Mouse (Mus musculus) CH12.LX (cell line): ENCODE results near the gene Rbm18. TPM values are rescaled to one million over a fixed set of nuclear protein-coding genes. Genes with fewer than 3 reads are reported as not detected.

ENCODE experiments used
- DNase-seq: peaks from one replicate; pipeline ENCODE4 v3.0.0-alpha.2; 2013; ENCODE audit errors: extremely low read depth
- H3K27ac ChIP-seq: 2 replicates; pipeline ENCODE4 v1.5.1; 2012; ENCODE audit warnings: low read depth, mild to moderate bottlenecking, control low read depth, moderate library complexity; ENCODE audit not compliant: insufficient read depth
- H3K27me3 ChIP-seq: replicated peaks from 2 replicates; pipeline ENCODE3; 2012; ENCODE audit warnings: inconsistent platforms
- H3K36me3 ChIP-seq, 2 experiments: replicated peaks in 1 of 2; 2 replicates each; pipeline versions ENCODE3 to v1.6.1; 2012; ENCODE audit warnings: inconsistent platforms in 1 of 2, low read length in 1 of 2, mild to moderate bottlenecking in 1 of 2, mixed read lengths in 1 of 2, moderate library complexity in 1 of 2; ENCODE audit not compliant: control insufficient read depth in 1 of 2, insufficient read depth in 1 of 2
- H3K4me1 ChIP-seq, 2 experiments: 2 replicates each; pipeline ENCODE4 v1.6.1; 2012; ENCODE audit warnings: inconsistent platforms in 1 of 2, moderate library complexity in 1 of 2; ENCODE audit not compliant: insufficient read depth in 2 of 2, control insufficient read depth in 1 of 2
- H3K4me2 ChIP-seq: 2 replicates; pipeline ENCODE4 v1.6.1; 2012; ENCODE audit warnings: low read depth, mild to moderate bottlenecking, control low read depth; ENCODE audit not compliant: poor library complexity, insufficient read depth, severe bottlenecking
- H3K4me3 ChIP-seq, 3 experiments: fragments of 150-350 bp in 1 of 3; sonication (generic) in 1 of 3; replicated peaks in 1 of 3; 2 replicates each; pipeline versions ENCODE3 to v1.5.1; 2011 to 2012; ENCODE audit warnings: low read depth in 2 of 3, low read length in 2 of 3, mild to moderate bottlenecking in 2 of 3, moderate library complexity in 2 of 3, control low read depth in 1 of 3, improper control_type of control experiment in 1 of 3, inconsistent platforms in 1 of 3, mixed read lengths in 1 of 3; ENCODE audit not compliant: poor library complexity in 1 of 3
- H3K79me2 ChIP-seq: replicated peaks from 2 replicates; pipeline ENCODE4 v1.6.1; 2012; ENCODE audit warnings: mild to moderate bottlenecking, moderate library complexity; ENCODE audit not compliant: control insufficient read depth, poor library complexity, insufficient read depth, severe bottlenecking; ENCODE audit errors: extremely low read depth
- H3K9ac ChIP-seq: 2 replicates; pipeline ENCODE4 v1.6.1; 2012; ENCODE audit warnings: low read depth, mild to moderate bottlenecking, control low read depth, moderate library complexity; ENCODE audit not compliant: insufficient read depth
- H3K9me3 ChIP-seq: replicated peaks from 2 replicates; pipeline ENCODE3; 2012; ENCODE audit warnings: low read length, inconsistent platforms, mixed read lengths
- E2F4 ChIP-seq: IDR thresholded peaks from 2 replicates; pipeline ENCODE4 v1.6.1; 2011; ENCODE audit warnings: low read depth, low read length, improper control_type of control experiment; ENCODE audit not compliant: insufficient replicate concordance
- ETS1 ChIP-seq: conservative IDR thresholded peaks from 2 replicates; pipeline ENCODE4 v1.6.1; 2012; ENCODE audit warnings: low read depth, mild to moderate bottlenecking, inconsistent platforms, low read length, improper control_type of control experiment, moderate library complexity
- HCFC1 ChIP-seq: IDR thresholded peaks from 2 replicates; pipeline ENCODE4 v1.6.1; 2012; ENCODE audit warnings: low read depth, mild to moderate bottlenecking, inconsistent platforms, low read length, improper control_type of control experiment
- IRF4 ChIP-seq: IDR thresholded peaks from 2 replicates; pipeline ENCODE4 v1.6.1; 2014; ENCODE audit warnings: low read depth, mild to moderate bottlenecking, inconsistent platforms, low read length, improper control_type of control experiment
- MAX ChIP-seq: IDR thresholded peaks from 2 replicates; pipeline ENCODE4 v1.6.1; 2011; ENCODE audit warnings: low read length, improper control_type of control experiment
- MAZ ChIP-seq: IDR thresholded peaks from 2 replicates; pipeline ENCODE4 v1.6.1; 2012; ENCODE audit warnings: low read depth, mild to moderate bottlenecking, inconsistent platforms, low read length, improper control_type of control experiment, moderate library complexity
- MEF2A ChIP-seq: IDR thresholded peaks from 2 replicates; pipeline ENCODE4 v1.6.1; 2014; ENCODE audit warnings: low read depth, mild to moderate bottlenecking, inconsistent platforms, low read length, improper control_type of control experiment, borderline replicate concordance
- MXI1 ChIP-seq: IDR thresholded peaks from 2 replicates; pipeline ENCODE4 v1.6.1; 2011; ENCODE audit warnings: mild to moderate bottlenecking, low read depth, low read length, improper control_type of control experiment
- MYC ChIP-seq: IDR thresholded peaks from 2 replicates; pipeline ENCODE4 v1.6.1; 2011; ENCODE audit warnings: low read depth, mild to moderate bottlenecking, improper control_type of control experiment, low read length
- NRF1 ChIP-seq: IDR thresholded peaks from 2 replicates; pipeline ENCODE4 v1.6.1; 2014; ENCODE audit warnings: low read depth, mild to moderate bottlenecking, inconsistent platforms, low read length, improper control_type of control experiment, moderate library complexity
- PAX5 ChIP-seq: IDR thresholded peaks from 2 replicates; pipeline ENCODE4 v1.6.1; 2012; ENCODE audit warnings: low read length, inconsistent platforms, mixed read lengths
- POLR2A ChIP-seq: IDR thresholded peaks from 2 replicates; pipeline ENCODE4 v1.6.1; 2011; ENCODE audit warnings: low read depth, mild to moderate bottlenecking, improper control_type of control experiment, low read length
- SIN3A ChIP-seq: IDR thresholded peaks from 2 replicates; pipeline ENCODE4 v1.6.1; 2012; ENCODE audit warnings: low read length, improper control_type of control experiment, inconsistent platforms
- SMC3 ChIP-seq: IDR thresholded peaks from 2 replicates; pipeline ENCODE4 v1.6.1; 2011; ENCODE audit warnings: low read depth, low read length, improper control_type of control experiment
- TBP ChIP-seq: conservative IDR thresholded peaks from 2 replicates; pipeline ENCODE4 v1.6.1; 2011; ENCODE audit warnings: low read depth, low read length, improper control_type of control experiment
- USF1 ChIP-seq: IDR thresholded peaks from 2 replicates; pipeline ENCODE4 v1.6.1; 2014; ENCODE audit warnings: low read depth, mild to moderate bottlenecking, inconsistent platforms, low read length, improper control_type of control experiment
- USF2 ChIP-seq: conservative IDR thresholded peaks from 2 replicates; pipeline ENCODE4 v1.6.1; 2011; ENCODE audit warnings: low read depth, low read length, improper control_type of control experiment
- ZC3H11A ChIP-seq: IDR thresholded peaks from 2 replicates; pipeline ENCODE4 v1.6.1; 2012; ENCODE audit warnings: low read depth, mild to moderate bottlenecking, inconsistent platforms, low read length, improper control_type of control experiment
- dilution Hi-C: fragments of 300-500 bp; cut with MboI; formaldehyde crosslinking; loops from 2 replicates; pipeline ENCODE4 v1.14.3; 2020; ENCODE audit warnings: low sequenced_read_pairs; ENCODE audit not compliant: extremely low pct_unique_long_range_greater_than_20kb, extremely low pct_ligation_motif_present
- in situ Hi-C: fragments of 300-500 bp; cut with MboI; formaldehyde crosslinking; loops from 3 replicates; pipeline ENCODE4 v1.14.3; 2019; ENCODE audit warnings: low sequenced_read_pairs, low pct_ligation_motif_present, low pct_unique_long_range_greater_than_20kb, mixed read lengths
- polyA plus RNA-seq: library from polyadenylated mRNA; unstranded; fragments of >175 nt; gene quantifications from 2 replicates; pipeline ENCODE4 v1.2.1, GENCODE M21; 2012; ENCODE audit warnings: low read depth; ENCODE audit not compliant: insufficient read length
- total RNA-seq, 2 experiments: library from RNA; depleted of rRNA; stranded (reverse); fragments of 300-350 nt in 1 of 2; fragments of >200 nt in 1 of 2; gene quantifications; 2 replicates each; pipeline ENCODE4 v1.2.3; 2012 to 2014

Rbm18 gene
- total and polyA plus RNA-seq, 3 experiments: 12.4 to 26.3 (median 14.9) TPM

DNA sequence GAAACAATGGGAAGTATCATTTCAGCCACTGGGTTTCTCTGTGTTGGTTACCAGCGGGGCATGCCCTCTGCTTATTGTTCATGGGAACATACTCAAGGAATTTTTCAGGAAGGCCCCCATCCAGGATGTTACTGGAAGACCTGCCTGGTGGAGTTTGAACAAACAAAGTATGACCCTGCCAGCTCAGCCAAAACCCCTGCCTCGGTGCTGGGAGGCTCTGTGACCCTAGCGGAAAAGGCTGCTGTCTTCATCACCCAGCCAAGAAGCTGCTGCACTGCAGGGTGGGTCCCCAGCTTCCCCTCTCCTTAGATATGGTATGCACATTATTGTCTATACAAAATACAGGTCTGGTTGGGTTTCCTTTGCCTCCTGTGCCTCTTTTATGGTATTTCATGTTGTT lies 36.0 kb upstream of the Rbm18 start:
- Histone ChIP-seq H3K27ac (no peak overlapping the region), H3K4me3 (no peak overlapping the region), H3K4me1 (no peaks in the 10 kb centered on the region), H3K27me3 (no peaks in the 10 kb centered on the region), H3K79me2 (no peaks in the 10 kb centered on the region), H3K9ac (no peak overlapping the region), H3K36me3 (peaks cover 16 to 79% of the 10 kb centered on the region in 2 experiments), H3K9me3 (no peaks in the 10 kb centered on the region), H3K4me2 (no peak overlapping the region)
- no peak for DNase-seq
- in situ Hi-C loops (no loop called here), dilution Hi-C loops (no loop called here)
- TF ChIP-seq MYC (no peak), MEF2A (no peak), MAZ (no peak), MXI1 (no peak), MAX (no peak), USF1 (no peak), SMC3 (no peak), SIN3A (no peak), PAX5 (no peak), IRF4 (no peak), NRF1 (no peak), POLR2A (no peak), USF2 (no peak), HCFC1 (no peak), TBP (no peak), ETS1 (no peak), E2F4 (no peak), ZC3H11A (no peak)

DNA sequence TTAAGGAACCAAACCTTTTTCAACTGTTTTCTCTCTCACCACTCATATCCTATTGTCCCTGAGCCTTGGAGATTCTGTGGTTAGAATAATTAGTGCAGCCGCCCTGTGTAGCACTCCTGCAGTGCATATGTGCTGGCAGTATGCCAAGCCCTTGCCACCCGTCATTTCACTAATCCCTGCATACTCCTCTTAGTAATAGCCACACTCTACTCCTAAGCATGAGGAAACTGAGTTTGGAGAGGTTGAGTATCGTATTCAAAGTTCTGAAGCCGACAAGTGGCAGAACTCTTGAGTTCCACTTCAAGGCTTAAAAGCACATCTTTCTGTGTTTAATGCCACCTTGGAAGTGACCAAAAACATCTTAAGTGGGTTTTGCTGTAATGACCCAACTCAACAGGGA lies 35.6 kb upstream of the Rbm18 start:
- H3K79me2 ChIP-seq: no peaks in the 10 kb centered on the region
- H3K9ac ChIP-seq: no peak overlapping the region
- no peaks in the 10 kb centered on the region for H3K4me1 ChIP-seq
- H3K4me3 ChIP-seq: no peak overlapping the region
- dilution Hi-C loops (no loop called here), in situ Hi-C loops (no loop called here)
- no peaks in the 10 kb centered on the region for H3K27me3 ChIP-seq
- H3K4me2 ChIP-seq: no peak overlapping the region
- peaks cover 11 to 79% of the 10 kb centered on the region in 2 experiments for H3K36me3 ChIP-seq
- no peak for DNase-seq
- no peak for TF ChIP-seq TBP
- no peak for TF ChIP-seq E2F4
- H3K9me3 ChIP-seq: no peaks in the 10 kb centered on the region
- no peak overlapping the region for H3K27ac ChIP-seq
